Mouse (Mus musculus) large intestine, adult 2 months (tissue): ENCODE data around the gene Lrrk1. TPM values are rescaled to one million over a fixed set of nuclear protein-coding genes. Genes with fewer than 3 reads are reported as not detected.

Experiments
- DNase-seq: peaks from one replicate; pipeline ENCODE4 v3.0.0-alpha.2; 2012; ENCODE audit warnings: low read depth, low spot score
- WGBS: fragments of 180-500 bp; shearing (Covaris S2); methylation state at CpG from one replicate; pipeline ENCODE4 v1.1.7; 2018; 5-methylcytosine and 5-hydroxymethylcytosine counted together
- polyA plus RNA-seq: library from polyadenylated mRNA; depleted of rRNA; stranded (reverse); fragments of >200 nt; gene quantifications from 2 replicates; pipeline ENCODE4 v1.2.3, GENCODE M21; 2012

Gene Lrrk1
- polyA plus RNA-seq, 1 experiment, result 20.1 TPM

- DNase-seq, result no peak
- WGBS, result 75% methylated on average over 9 of the region's 9 CpGs
Measured at GRCm38 (mm10) chr7:66346959-66347663, 41.0 kb downstream of the Lrrk1 start.

GRCm38 (mm10) chr7:66343307-66343706 is 44.8 kb downstream of the Lrrk1 start:
- 49% methylated on average over 5 of the region's 5 CpGs for WGBS
- no peak for DNase-seq

DNA sequence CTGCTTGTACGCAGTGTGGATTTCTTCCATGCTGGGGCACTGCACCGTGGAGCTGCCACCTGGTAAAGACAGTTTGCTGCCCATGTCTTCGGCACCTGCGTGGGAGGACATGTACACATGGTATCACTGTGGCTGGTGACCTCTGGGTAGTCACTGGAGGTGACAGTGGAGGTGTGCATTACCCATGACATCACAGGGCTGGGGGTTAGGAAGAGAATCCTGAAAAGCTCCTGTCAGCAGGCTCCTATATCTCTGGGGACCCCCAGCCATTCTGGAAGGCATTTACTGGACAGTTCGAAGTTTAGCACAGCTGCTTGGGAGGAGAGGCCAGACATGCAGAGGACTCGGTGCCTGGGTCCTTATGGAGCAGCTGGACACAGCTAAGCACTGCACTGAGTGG is 45.3 kb downstream of the Lrrk1 start:
- 77% methylated on average over 6 of the region's 6 CpGs for WGBS
- DNase-seq, result no peak

DNA sequence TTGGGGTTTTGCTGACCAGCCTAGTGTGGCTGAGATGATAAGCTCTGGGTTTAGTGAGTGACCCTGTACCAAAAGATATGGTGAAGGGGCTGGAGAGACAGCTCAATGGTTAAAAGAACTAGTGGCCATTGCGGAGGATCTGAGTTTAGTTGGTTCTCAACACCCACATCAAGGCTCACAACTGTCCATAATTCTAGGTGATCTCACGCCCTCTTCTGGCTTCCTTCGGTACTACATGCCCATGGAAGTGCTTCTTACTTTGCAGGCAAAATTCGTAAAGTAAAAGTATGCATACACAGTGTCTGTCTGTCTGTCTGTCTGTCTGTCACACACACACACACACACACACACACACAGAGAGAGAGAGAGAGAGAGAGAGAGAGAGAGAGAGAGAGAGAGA is 45.8 kb downstream of the Lrrk1 start:
- 30% methylated on average over 4 of the region's 4 CpGs for WGBS
- peak; percentile 51 for DNase-seq

GRCm38 (mm10) chr7:66340044-66340443 is 48.1 kb downstream of the Lrrk1 start:
- WGBS, result 13% methylated on average over 3 of the region's 3 CpGs
- peak; percentile 52 for DNase-seq

GRCm38 (mm10) chr7:66339625-66340024 is 48.5 kb downstream of the Lrrk1 start:
- peak; percentile 29 for DNase-seq
- 13% methylated on average over 5 of the region's 5 CpGs for WGBS

DNA sequence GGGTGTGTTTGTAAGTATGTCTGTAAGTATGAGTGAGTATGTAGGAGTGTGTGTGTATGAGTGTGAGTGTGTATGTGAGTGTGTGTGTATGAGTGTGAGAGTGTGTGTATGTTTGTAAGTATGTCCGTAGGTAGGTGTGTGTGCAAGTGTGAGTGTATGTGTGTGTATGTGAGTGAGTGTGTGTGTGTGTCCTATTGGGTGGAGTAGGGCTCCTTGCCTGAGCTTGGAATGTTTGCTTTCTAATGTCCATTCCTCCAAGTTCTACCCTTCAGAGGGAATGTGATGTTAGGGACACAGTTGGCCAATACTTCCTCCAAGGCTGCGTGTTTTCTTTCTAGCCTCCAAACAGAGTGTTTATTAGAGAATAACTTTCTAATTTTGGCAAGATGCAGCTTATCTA is 51.2 kb downstream of the Lrrk1 start:
- DNase-seq, result no peak
- 66% methylated on average over 2 of the region's 2 CpGs for WGBS

GRCm38 (mm10) chr7:66333906-66334500 is 54.1 kb downstream of the Lrrk1 start:
- WGBS, result 80% methylated on average over 4 of the region's 4 CpGs
- DNase-seq, result no peak

GRCm38 (mm10) chr7:66332340-66332739 is 55.8 kb downstream of the Lrrk1 start:
- 59% methylated on average over 8 of the region's 8 CpGs for WGBS
- DNase-seq, result no peak

DNA sequence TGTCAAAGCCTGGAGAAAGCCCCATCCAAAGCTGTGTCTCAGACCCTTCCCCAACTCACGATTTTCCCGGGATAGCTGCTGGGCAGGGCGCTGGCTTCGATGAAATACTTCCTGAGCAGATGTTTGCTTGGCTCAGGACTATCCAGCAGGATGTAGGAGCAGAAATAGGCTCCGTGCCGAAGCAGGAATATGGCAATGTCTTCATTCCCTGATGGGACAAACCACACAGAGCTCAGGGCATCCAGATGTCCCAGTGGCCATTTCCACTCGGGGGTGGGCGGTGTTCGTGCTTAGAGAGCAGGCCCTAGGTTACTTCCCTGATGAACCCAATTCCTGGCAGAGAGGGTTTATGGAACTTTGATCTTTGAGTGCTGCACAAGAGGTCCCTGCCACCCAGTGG is 57.5 kb downstream of the Lrrk1 start:
- no peak for DNase-seq
- WGBS, result 77% methylated on average over 9 of the region's 9 CpGs

- no peak for DNase-seq
- WGBS, result 94% methylated on average over 2 of the region's 2 CpGs
Measured at GRCm38 (mm10) chr7:66327516-66327915, 60.6 kb downstream of the Lrrk1 start.

GRCm38 (mm10) chr7:66325419-66326053 is 62.6 kb downstream of the Lrrk1 start:
- DNase-seq, result no peak
- 71% methylated on average over 3 of the region's 3 CpGs for WGBS

- DNase-seq, result no peak
- WGBS, result 65% methylated on average over 9 of the region's 9 CpGs
Measured at GRCm38 (mm10) chr7:66323252-66324015, 64.7 kb downstream of the Lrrk1 start.

- 49% methylated on average over 5 of the region's 5 CpGs for WGBS
- DNase-seq, result no peak
Measured at GRCm38 (mm10) chr7:66320996-66321395, 67.2 kb downstream of the Lrrk1 start.

DNA sequence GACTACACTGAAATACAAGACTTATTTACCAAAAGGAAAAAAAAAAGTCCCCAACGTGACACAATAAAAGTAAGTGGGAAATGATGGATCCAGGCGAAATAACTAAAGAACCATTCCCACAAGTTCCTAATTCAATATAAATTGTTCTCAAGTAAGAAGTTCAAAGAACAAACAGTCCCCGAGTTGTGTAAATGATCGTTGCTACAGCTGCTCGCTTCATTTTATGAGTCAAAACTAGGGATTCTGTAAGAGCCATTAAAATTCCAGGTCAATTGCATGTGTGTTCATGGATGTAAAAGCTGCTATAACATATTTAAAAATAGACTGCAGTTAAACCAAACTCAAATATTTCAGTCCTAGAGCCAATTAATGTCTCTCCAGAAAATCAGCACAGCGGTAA is 70.0 kb downstream of the Lrrk1 start:
- WGBS, result 50% methylated on average over 6 of the region's 6 CpGs
- DNase-seq, result no peak

GRCm38 (mm10) chr7:66310670-66311656 is 77.2 kb downstream of the Lrrk1 start:
- whole genome bisulfite sequencing, result 23% methylated on average over 26 of the region's 26 CpGs

DNA sequence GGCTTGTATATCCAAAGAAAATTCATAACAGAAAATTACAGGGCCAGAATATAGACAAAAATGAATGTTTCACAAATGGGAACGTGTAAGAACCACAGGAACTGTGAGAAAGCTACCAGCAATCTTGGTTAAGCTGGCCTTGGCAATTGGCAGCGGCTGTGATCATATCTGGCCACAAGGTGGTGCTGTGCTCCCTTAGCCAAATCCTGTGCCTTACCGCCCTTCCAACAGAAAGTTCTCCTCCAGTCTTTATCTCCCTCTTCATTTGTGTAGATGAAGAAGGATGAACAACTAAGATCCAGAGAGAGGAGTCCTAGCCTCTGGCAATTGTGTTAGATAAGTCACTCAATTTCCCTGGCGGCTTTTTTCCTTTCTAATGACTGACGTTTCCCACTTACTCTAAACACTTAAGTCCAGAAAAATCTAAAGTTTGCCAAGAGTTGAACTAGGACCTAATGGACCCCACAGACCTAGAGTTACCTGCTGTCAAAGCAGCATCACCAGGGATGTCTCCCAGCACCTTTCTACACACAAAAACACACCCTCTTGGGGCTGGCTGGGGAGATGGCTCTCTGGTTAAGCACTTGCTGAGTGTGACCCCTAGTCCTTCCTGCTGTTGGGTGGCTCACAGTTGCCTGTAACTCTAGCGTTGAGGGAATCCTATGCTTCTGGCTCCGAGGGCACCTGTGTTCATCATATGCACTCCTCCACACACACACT is 78.0 kb downstream of the Lrrk1 start:
- peak; percentile 48 for DNase-seq
- 20% methylated on average over 7 of the region's 7 CpGs for WGBS

More at GRCm38 (mm10) chr7:66310670-66311656, 77.2 kb downstream of the Lrrk1 start:
- DNase-seq, result peak; percentile 67

DNA sequence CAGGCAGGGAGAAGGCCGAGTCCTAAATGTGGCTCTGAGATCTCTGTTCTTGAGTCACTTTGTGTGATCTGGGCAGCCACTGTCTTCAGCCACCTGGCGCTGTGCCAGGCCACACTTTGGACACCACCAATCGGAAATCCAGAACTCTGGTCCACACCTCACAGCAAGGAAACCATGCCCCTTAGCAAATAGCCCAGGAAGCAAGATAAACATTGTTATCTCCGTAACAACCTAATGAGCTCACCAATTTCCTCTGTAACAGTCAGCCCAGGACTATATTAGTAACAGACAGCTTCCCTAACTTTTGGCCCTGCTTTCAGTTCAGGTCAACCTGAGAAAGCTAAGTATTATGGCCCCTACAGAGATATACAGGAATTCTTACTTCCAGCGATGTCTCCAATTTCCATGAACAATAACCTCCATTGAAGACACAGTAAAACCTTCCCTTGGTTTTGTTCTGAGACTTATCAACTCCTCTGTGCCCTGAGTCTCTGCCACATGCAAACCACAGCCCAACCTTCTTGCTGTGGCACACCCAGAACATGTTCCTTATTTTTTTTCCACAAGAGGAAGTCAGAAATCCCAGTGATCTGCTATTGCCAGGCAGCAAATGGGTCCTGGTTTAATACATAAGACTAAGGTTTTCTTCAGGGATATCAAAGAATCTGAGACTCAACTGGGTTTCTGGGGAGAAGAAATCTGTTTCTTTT is 78.8 kb downstream of the Lrrk1 start:
- 21% methylated on average over 5 of the region's 5 CpGs for WGBS
- peak; percentile 89 for DNase-seq
